Mouse (Mus musculus) ES-E14 (cell line): ENCODE data around the gene Cux1. TPM values are rescaled to one million over a fixed set of nuclear protein-coding genes. Genes with fewer than 3 reads are reported as not detected.
"Not testable (repeated sequence)": the region's sequence is repeated elsewhere in the genome, so short reads cannot be mapped to it uniquely, and the experiment has no call there.

Experiments
- DNase-seq: peaks from one replicate; pipeline ENCODE4 v3.0.0-alpha.2; 2013; ENCODE audit warnings: low read depth, low spot score
- H3K27ac ChIP-seq: 2 replicates; pipeline ENCODE4 v1.5.1; 2012; ENCODE audit warnings: low read depth, mild to moderate bottlenecking, low read length, moderate library complexity, mixed read lengths; ENCODE audit not compliant: poor library complexity, insufficient read depth, severe bottlenecking
- H3K36me3 ChIP-seq: 2 replicates; pipeline ENCODE4 v1.6.1; 2012; ENCODE audit warnings: mild to moderate bottlenecking, low read length, moderate library complexity, mixed read lengths; ENCODE audit not compliant: control insufficient read depth, poor library complexity, insufficient read depth, severe bottlenecking
- H3K4me1 ChIP-seq, 2 experiments: fragments of 150-350 bp in 1 of 2; sonication (generic) in 1 of 2; 2 replicates each; pipeline ENCODE4 v1.6.1; 2012; ENCODE audit warnings: low read length in 2 of 2, mild to moderate bottlenecking in 1 of 2, mixed read lengths in 1 of 2; ENCODE audit not compliant: control insufficient read depth in 2 of 2, insufficient read depth in 2 of 2, poor library complexity in 1 of 2
- H3K4me3 ChIP-seq, 2 experiments: fragments of 150-350 bp in 1 of 2; sonication (generic) in 1 of 2; 2 replicates each; pipeline ENCODE4 v1.5.1; 2012; ENCODE audit warnings: low read length in 2 of 2, low read depth in 1 of 2, mild to moderate bottlenecking in 1 of 2, mixed read lengths in 1 of 2; ENCODE audit not compliant: insufficient read depth in 1 of 2, poor library complexity in 1 of 2, severe bottlenecking in 1 of 2
- H3K9ac ChIP-seq: 2 replicates; pipeline ENCODE4 v1.6.1; 2012; ENCODE audit warnings: low read depth, mild to moderate bottlenecking, low read length, mixed read lengths; ENCODE audit not compliant: poor library complexity, insufficient read depth, severe bottlenecking
- H3K9me3 ChIP-seq: fragments of 150-350 bp; sonication (generic); 2 replicates; pipeline ENCODE4 v1.6.1; 2012; ENCODE audit warnings: low read depth, mild to moderate bottlenecking, low read length; ENCODE audit not compliant: control insufficient read depth, insufficient read depth
- CHD2 ChIP-seq: IDR thresholded peaks from 2 replicates; pipeline ENCODE4 v1.6.1; 2014; ENCODE audit warnings: mild to moderate bottlenecking, low read depth, low read length, inconsistent platforms
- HCFC1 ChIP-seq: IDR thresholded peaks from 2 replicates; pipeline ENCODE4 v1.6.1; 2012; ENCODE audit warnings: low read length, inconsistent platforms, borderline replicate concordance; ENCODE audit not compliant: insufficient read depth
- MAFK ChIP-seq: IDR thresholded peaks from 2 replicates; pipeline ENCODE4 v1.6.1; 2014; ENCODE audit warnings: mild to moderate bottlenecking, low read depth, low read length, inconsistent platforms; ENCODE audit not compliant: insufficient read depth
- ZC3H11A ChIP-seq: IDR thresholded peaks from 2 replicates; pipeline ENCODE4 v1.6.1; 2012; ENCODE audit warnings: low read depth, mild to moderate bottlenecking, inconsistent platforms, low read length, borderline replicate concordance
- ZNF384 ChIP-seq: IDR thresholded peaks from 2 replicates; pipeline ENCODE4 v1.6.1; 2012; ENCODE audit warnings: low read depth, low read length, inconsistent platforms
- in situ Hi-C, 2 experiments: fragments of 600-800 bp; cut with MboI; formaldehyde crosslinking; loops; one replicate each; pipeline ENCODE4 v1.15.1; 2025; ENCODE audit warnings: low sequenced_read_pairs in 2 of 2, inconsistent platforms in 1 of 2; ENCODE audit not compliant: unreplicated experiment in 2 of 2
- total RNA-seq: library from RNA; depleted of rRNA; stranded (reverse); fragments of 300-350 nt; gene quantifications from 2 replicates; pipeline ENCODE4 v1.2.3, GENCODE M21; 2012

Gene Cux1
- total RNA-seq, 1 experiment: 23.6 TPM

- no peaks in the 10 kb centered on the region for H3K9me3 ChIP-seq
- TF ChIP-seq MAFK (no peak), HCFC1 (no peak), ZNF384 (no peak), ZC3H11A (no peak), CHD2 (no peak)
- H3K4me1 ChIP-seq: no peaks in the 10 kb centered on the region; a peak in 1 of 4 replicates
- H3K27ac ChIP-seq: no peak overlapping the region
- no peak overlapping the region for H3K9ac ChIP-seq
- H3K4me3 ChIP-seq: no peak overlapping the region
- no peak for DNase-seq
- no peaks in the 10 kb centered on the region for H3K36me3 ChIP-seq
- in situ Hi-C loops: no loop called here
These were observed 352.1 kb downstream of the Cux1 start for GRCm38 (mm10) chr5:136215211-136215610.

- Histone ChIP-seq H3K4me3 (no peak overlapping the region), H3K9me3 (no peaks in the 10 kb centered on the region; the same call in 1 of the 2 replicates), H3K4me1 (no peaks in the 10 kb centered on the region; a peak in 1 of 4 replicates), H3K36me3 (no peaks in the 10 kb centered on the region), H3K9ac (no peak overlapping the region), H3K27ac (no peak overlapping the region)
- in situ Hi-C loops: no loop called here
- no peak for DNase-seq
- no peak for TF ChIP-seq MAFK
These were observed 353.6 kb downstream of the Cux1 start for GRCm38 (mm10) chr5:136213716-136214115.

- in situ Hi-C loops: no loop called here
- Histone ChIP-seq H3K9ac (no peak overlapping the region), H3K4me3 (no peak overlapping the region), H3K4me1 (no peaks in the 10 kb centered on the region), H3K9me3 (no peaks in the 10 kb centered on the region; the same call in 1 of the 2 replicates), H3K36me3 (no peaks in the 10 kb centered on the region), H3K27ac (no peak overlapping the region)
- DNase-seq: no peak
- TF ChIP-seq MAFK: no peak
- TF ChIP-seq CHD2: no peak
- TF ChIP-seq ZNF384: no peak
- TF ChIP-seq HCFC1: no peak
- no peak for TF ChIP-seq ZC3H11A
These were observed 354.6 kb downstream of the Cux1 start for GRCm38 (mm10) chr5:136212716-136213115.

GRCm38 (mm10) chr5:136211341-136212102 is 355.8 kb downstream of the Cux1 start:
- H3K9me3 ChIP-seq, in situ Hi-C loops, H3K9ac ChIP-seq, H3K4me3 ChIP-seq, H3K27ac ChIP-seq, H3K4me1 ChIP-seq, H3K36me3 ChIP-seq, DNase-seq: not testable (repeated sequence)

- DNase-seq: no peak
- no peak for TF ChIP-seq ZC3H11A
- no peak for TF ChIP-seq ZNF384
- TF ChIP-seq HCFC1: no peak
- no peak for TF ChIP-seq CHD2
- TF ChIP-seq MAFK: no peak
- in situ Hi-C loops: no loop called here
- Histone ChIP-seq H3K36me3 (no peaks in the 10 kb centered on the region), H3K9ac (no peak overlapping the region), H3K9me3 (no peaks in the 10 kb centered on the region; the same call in 1 of the 2 replicates), H3K27ac (no peak overlapping the region), H3K4me3 (no peak overlapping the region), H3K4me1 (no peaks in the 10 kb centered on the region)
These were observed 356.7 kb downstream of the Cux1 start for GRCm38 (mm10) chr5:136210549-136210948.
